Mouse (Mus musculus) heart, postnatal 0 days (tissue): ENCODE measurements around the gene Itgax.
"Not testable (repeated sequence)": the region's sequence is repeated elsewhere in the genome, so short reads cannot be mapped to it uniquely, and the experiment has no call there.

Experiments
- CTCF ChIP-seq: IDR thresholded peaks from 2 replicates; pipeline ENCODE4 v1.5.1; 2016; ENCODE audit warnings: antibody characterized with exemption, control low read depth, low read depth
- EP300 ChIP-seq: IDR thresholded peaks from 2 replicates; pipeline ENCODE4 v1.6.1; 2016; ENCODE audit warnings: antibody characterized with exemption, low read depth

DNA sequence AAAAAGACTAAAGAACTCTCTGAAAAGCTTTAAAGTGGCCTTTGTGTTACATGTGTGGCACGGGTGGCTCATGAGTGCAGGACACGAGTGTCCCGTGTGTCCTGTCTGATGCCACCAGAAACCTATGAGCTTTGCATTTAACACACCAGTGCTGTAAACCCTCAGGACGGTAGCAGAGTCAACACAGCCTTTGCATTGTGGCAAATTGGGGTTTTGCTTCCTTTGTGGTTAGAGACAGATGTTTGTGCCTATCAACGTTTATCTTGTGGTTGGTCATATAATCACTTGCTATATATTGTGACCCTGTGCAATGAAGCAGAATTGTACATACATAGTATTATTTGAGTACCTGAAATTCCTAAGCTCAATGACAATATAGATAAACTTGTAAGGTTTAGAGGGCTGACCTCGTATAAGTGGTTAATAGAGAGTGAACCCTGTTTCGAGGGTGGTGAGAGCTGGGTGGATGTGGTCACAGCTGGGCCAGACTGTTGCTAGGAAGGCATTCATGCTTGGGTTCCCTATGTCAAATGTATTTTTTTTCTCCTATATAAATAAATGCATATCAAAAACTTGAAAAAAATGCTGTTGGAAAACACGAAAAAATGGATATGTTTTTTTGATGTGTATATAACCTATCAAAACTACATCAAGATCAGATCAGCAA lies 29.5 kb downstream of the Itgax start:
- not testable (repeated sequence) for TF ChIP-seq EP300, CTCF
